Mouse (Mus musculus) hindbrain, embryonic 13.5 days (tissue): Measurements from ENCODE around the gene 1700014D04Rik. TPM values are rescaled to one million over a fixed set of nuclear protein-coding genes. Genes with fewer than 3 reads are reported as not detected.
"Not testable (repeated sequence)": the region's sequence is repeated elsewhere in the genome, so short reads cannot be mapped to it uniquely, and the experiment has no call there.

Experiments used
- ATAC-seq: fragments of 200-750 bp; cut with Nextera tagmentation; 2 replicates; pipeline ENCODE4 v1.8.0; 2017; ENCODE audit warnings: moderate TSS enrichment; ENCODE audit not compliant: low FRiP score
- H3K27ac ChIP-seq: fragments of 300-500 bp; sonication (generic); 2 replicates; pipeline ENCODE4 v1.5.1; 2015; ENCODE audit warnings: inconsistent platforms, mild to moderate bottlenecking, moderate library complexity
- H3K27me3 ChIP-seq: fragments of 300-500 bp; sonication (generic); 2 replicates; pipeline ENCODE4 v1.6.1; 2015; ENCODE audit warnings: mild to moderate bottlenecking, inconsistent platforms
- H3K36me3 ChIP-seq: fragments of 300-500 bp; sonication (generic); 2 replicates; pipeline ENCODE4 v1.6.1; 2015; ENCODE audit warnings: mild to moderate bottlenecking, inconsistent platforms
- H3K4me1 ChIP-seq: fragments of 300-500 bp; sonication (generic); replicated peaks from 2 replicates; pipeline ENCODE4 v1.6.1; 2015; ENCODE audit warnings: inconsistent platforms
- H3K4me2 ChIP-seq: fragments of 300-500 bp; sonication (generic); 2 replicates; pipeline ENCODE4 v1.6.1; 2015; ENCODE audit warnings: inconsistent platforms, mild to moderate bottlenecking, moderate library complexity
- H3K4me3 ChIP-seq: fragments of 300-500 bp; sonication (generic); 2 replicates; pipeline ENCODE4 v1.5.1; 2015; ENCODE audit warnings: mild to moderate bottlenecking, inconsistent platforms
- H3K9ac ChIP-seq: fragments of 300-500 bp; sonication (generic); 2 replicates; pipeline ENCODE4 v1.6.1; 2015; ENCODE audit warnings: mild to moderate bottlenecking, inconsistent platforms
- H3K9me3 ChIP-seq: fragments of 300-500 bp; sonication (generic); 2 replicates; pipeline ENCODE4 v1.6.1; 2016; ENCODE audit warnings: inconsistent platforms
- WGBS: fragments of 180-500 bp; shearing (Covaris S2); methylation state at CpG from one replicate; pipeline ENCODE4 v1.1.7; 2015; 5-methylcytosine and 5-hydroxymethylcytosine counted together
- polyA plus RNA-seq: library from polyadenylated mRNA; unstranded; fragments of >200 nt; fragmentation: Nextera tagmentation; extraction: Ambion mirVana; gene quantifications from 2 replicates; pipeline ENCODE4 v1.2.1, GENCODE M21; 2015

Gene 1700014D04Rik
- polyA plus RNA-seq, 1 experiment from 2014 or later: not detected

- 78% methylated on average over 11 of the region's 11 CpGs for WGBS
- Histone ChIP-seq H3K4me2 (peak overlapping the region; percentile 80), H3K4me3 (no peak overlapping the region), H3K27ac (peak overlapping the region; percentile 30), H3K27me3 (no peaks in the 10 kb centered on the region), H3K9me3 (no peaks in the 10 kb centered on the region), H3K36me3 (peaks cover 18% of the 10 kb centered on the region), H3K4me1 (peaks cover 49% of the 10 kb centered on the region), H3K9ac (peak overlapping the region; percentile 51)
- no peak for ATAC-seq
Observed at GRCm38 (mm10) chr13:59766786-59767515, 20.4 kb upstream of the 1700014D04Rik start.

GRCm38 (mm10) chr13:59762791-59763190 is 16.2 kb upstream of the 1700014D04Rik start:
- Histone ChIP-seq H3K4me3 (no peak overlapping the region), H3K4me2 (no peak overlapping the region), H3K27ac (no peak overlapping the region), H3K4me1 (peaks cover 24% of the 10 kb centered on the region), H3K9ac (no peak overlapping the region), H3K36me3 (peaks cover 47% of the 10 kb centered on the region), H3K27me3 (no peaks in the 10 kb centered on the region), H3K9me3 (no peaks in the 10 kb centered on the region)
- no peak for ATAC-seq
- 96% methylated on average over 7 of the region's 7 CpGs for WGBS

DNA sequence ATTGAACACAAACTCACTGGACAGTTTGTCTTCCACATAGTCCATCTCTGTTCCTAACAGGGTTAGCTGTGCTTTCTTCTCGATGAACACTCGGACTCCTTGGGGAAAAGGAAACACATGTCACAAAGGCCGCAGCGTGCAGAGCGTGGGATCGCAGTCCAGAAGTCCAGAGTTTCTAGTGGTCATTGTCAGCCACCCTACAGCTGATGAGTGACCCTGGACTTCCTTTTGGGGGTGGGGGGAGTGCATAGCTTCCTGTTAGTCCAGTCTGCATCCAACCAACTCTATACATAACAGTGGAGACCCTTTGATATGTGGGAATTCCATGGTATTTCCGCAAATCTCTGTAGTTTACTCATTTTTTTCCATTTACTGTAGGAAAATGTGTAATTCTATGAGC is 10.4 kb upstream of the 1700014D04Rik start:
- peaks cover 59% of the 10 kb centered on the region for H3K36me3 ChIP-seq
- H3K4me2 ChIP-seq: no peak overlapping the region
- H3K9me3 ChIP-seq: no peaks in the 10 kb centered on the region
- 98% methylated on average over 7 of the region's 7 CpGs for WGBS
- H3K4me1 ChIP-seq: no peaks in the 10 kb centered on the region
- no peak overlapping the region for H3K27ac ChIP-seq
- ATAC-seq: no peak
- H3K4me3 ChIP-seq: no peak overlapping the region
- H3K27me3 ChIP-seq: no peaks in the 10 kb centered on the region
- no peak overlapping the region for H3K9ac ChIP-seq

GRCm38 (mm10) chr13:59750310-59750709 is 3.8 kb upstream of the 1700014D04Rik start:
- no peaks in the 10 kb centered on the region for H3K27me3 ChIP-seq
- peaks cover 11% of the 10 kb centered on the region for H3K36me3 ChIP-seq
- ATAC-seq: no peak
- H3K27ac ChIP-seq: no peak overlapping the region
- H3K9ac ChIP-seq: no peak overlapping the region
- H3K4me3 ChIP-seq: no peak overlapping the region
- H3K4me1 ChIP-seq: no peaks in the 10 kb centered on the region
- WGBS: 86% methylated on average over 12 of the region's 12 CpGs
- no peaks in the 10 kb centered on the region for H3K9me3 ChIP-seq
- no peak overlapping the region for H3K4me2 ChIP-seq

DNA sequence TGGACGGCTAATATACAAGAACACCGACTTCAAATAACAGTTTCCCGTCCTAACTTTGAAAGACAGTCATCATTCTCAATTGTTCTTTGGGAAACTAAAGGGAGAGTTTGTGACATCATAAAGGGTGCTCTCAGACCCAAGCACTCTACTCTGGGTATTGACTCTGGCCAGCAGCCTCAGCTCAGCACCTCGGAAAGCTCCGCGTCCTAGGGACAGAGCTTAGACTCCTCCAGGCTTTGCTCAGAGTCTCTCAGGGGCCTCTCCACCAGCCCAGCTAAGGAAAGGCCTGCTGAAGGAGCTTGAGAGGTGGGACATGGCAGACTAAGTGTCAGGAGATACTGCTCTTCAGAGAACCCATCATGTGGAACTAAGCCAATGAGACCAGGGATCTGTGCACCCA is 388 bp downstream of the 1700014D04Rik start:
- ATAC-seq: no peak
- Histone ChIP-seq H3K9ac (no peak overlapping the region), H3K27ac (no peak overlapping the region), H3K4me1 (no peaks in the 10 kb centered on the region), H3K4me3 (no peak overlapping the region), H3K4me2 (no peak overlapping the region), H3K27me3 (no peaks in the 10 kb centered on the region), H3K9me3 (no peaks in the 10 kb centered on the region), H3K36me3 (no peaks in the 10 kb centered on the region)
- WGBS: 81% methylated on average over 6 of the region's 6 CpGs

DNA sequence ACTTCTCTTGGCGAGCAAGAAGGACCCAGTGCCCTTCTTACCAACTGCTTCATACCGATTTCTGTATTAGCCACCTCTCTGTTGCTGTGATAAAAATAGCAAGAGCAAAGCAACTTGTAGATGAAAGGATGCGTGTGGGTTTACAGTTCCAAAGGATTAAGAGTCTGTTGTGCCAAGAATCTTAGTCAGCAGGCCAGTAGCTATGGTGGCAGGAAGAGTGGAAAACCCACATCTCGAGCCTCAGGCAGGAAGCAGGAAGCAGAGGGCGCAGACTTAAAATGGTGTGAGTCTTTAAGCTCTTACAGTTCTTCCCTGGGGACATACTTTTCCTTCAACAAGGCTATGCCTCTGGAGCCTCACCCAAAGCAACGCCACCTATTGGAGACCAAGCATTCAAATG is 1.1 kb downstream of the 1700014D04Rik start:
- Histone ChIP-seq H3K27me3 (no peaks in the 10 kb centered on the region), H3K36me3 (no peaks in the 10 kb centered on the region), H3K4me1 (no peaks in the 10 kb centered on the region), H3K4me3 (no peak overlapping the region), H3K27ac (no peak overlapping the region), H3K9me3 (no peaks in the 10 kb centered on the region), H3K4me2 (no peak overlapping the region), H3K9ac (no peak overlapping the region)
- WGBS: 93% methylated on average over 6 of the region's 6 CpGs
- no peak for ATAC-seq

DNA sequence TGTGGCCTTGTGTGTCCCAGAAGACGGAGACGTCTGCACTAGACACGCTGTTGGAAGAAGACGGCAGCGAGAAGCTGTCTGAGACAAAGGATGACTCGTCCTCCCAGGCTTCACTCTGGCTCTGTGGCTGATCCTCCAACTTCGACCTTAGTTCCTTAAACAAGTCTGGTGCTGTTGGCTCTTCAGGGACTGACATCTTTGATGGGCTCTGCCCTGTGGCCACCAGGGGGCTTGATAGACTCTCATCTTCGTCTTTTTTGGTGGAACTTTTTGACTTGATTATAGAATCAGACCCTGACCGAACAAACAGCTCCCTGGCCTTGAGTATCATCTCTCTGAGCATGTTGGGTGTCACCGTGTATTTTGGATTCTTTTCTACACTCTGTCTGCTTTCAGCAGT is 4.9 kb downstream of the 1700014D04Rik start:
- H3K9ac ChIP-seq: no peak overlapping the region
- H3K27me3 ChIP-seq: no peaks in the 10 kb centered on the region
- no peaks in the 10 kb centered on the region for H3K9me3 ChIP-seq
- H3K27ac ChIP-seq: no peak overlapping the region
- no peaks in the 10 kb centered on the region for H3K36me3 ChIP-seq
- no peak for ATAC-seq
- no peaks in the 10 kb centered on the region for H3K4me1 ChIP-seq
- WGBS: 85% methylated on average over 10 of the region's 10 CpGs
- H3K4me2 ChIP-seq: no peak overlapping the region
- no peak overlapping the region for H3K4me3 ChIP-seq

- no peaks in the 10 kb centered on the region for H3K9me3 ChIP-seq
- H3K27me3 ChIP-seq: no peaks in the 10 kb centered on the region
- H3K27ac ChIP-seq: no peak overlapping the region
- WGBS: 89% methylated on average over 11 of the region's 11 CpGs
- no peaks in the 10 kb centered on the region for H3K36me3 ChIP-seq
- H3K4me2 ChIP-seq: no peak overlapping the region
- ATAC-seq: no peak
- H3K4me3 ChIP-seq: no peak overlapping the region
- H3K9ac ChIP-seq: no peak overlapping the region
- H3K4me1 ChIP-seq: no peaks in the 10 kb centered on the region
Observed at GRCm38 (mm10) chr13:59741096-59741495, 5.5 kb downstream of the 1700014D04Rik start.

- Histone ChIP-seq H3K4me3 (no peak overlapping the region), H3K27me3 (no peaks in the 10 kb centered on the region), H3K9me3 (no peaks in the 10 kb centered on the region), H3K4me1 (no peaks in the 10 kb centered on the region), H3K4me2 (no peak overlapping the region), H3K27ac (no peak overlapping the region), H3K36me3 (no peaks in the 10 kb centered on the region), H3K9ac (no peak overlapping the region)
- no peak for ATAC-seq
- WGBS: 95% methylated on average over 4 of the region's 4 CpGs
Observed at GRCm38 (mm10) chr13:59739397-59739796, 7.2 kb downstream of the 1700014D04Rik start.

- no peak overlapping the region for H3K27ac ChIP-seq
Observed at GRCm38 (mm10) chr13:59738455-59738854, 8.1 kb downstream of the 1700014D04Rik start.

DNA sequence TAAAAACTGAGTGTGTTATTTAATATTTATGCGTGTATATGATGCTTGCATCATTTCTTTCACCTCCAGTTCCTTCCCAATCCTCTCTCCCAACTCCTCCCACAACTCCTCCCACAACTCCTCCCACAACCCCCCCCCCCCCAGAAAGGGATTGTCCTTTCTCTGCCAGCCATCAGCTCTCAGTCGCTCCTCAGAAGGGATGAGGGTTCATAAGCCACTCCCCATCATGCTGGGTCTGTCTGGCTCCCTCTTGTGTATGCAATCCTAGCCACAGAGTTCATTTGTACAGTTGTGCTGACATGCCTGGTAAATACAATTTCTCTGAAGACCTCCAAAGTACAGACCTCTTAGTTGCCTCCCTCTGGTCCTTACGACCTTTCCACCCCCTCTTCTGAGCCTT is 11.4 kb downstream of the 1700014D04Rik start:
- no peaks in the 10 kb centered on the region for H3K4me1 ChIP-seq
- ATAC-seq: no peak
- 31% methylated on average over 3 of the region's 3 CpGs for WGBS
- H3K27me3 ChIP-seq: no peaks in the 10 kb centered on the region
- no peak overlapping the region for H3K4me2 ChIP-seq
- H3K4me3 ChIP-seq: no peak overlapping the region
- H3K9me3 ChIP-seq: no peaks in the 10 kb centered on the region
- no peaks in the 10 kb centered on the region for H3K36me3 ChIP-seq
- no peak overlapping the region for H3K27ac ChIP-seq
- H3K9ac ChIP-seq: no peak overlapping the region

More at GRCm38 (mm10) chr13:59738455-59738854, 8.1 kb downstream of the 1700014D04Rik start:
- Histone ChIP-seq H3K36me3 (no peaks in the 10 kb centered on the region), H3K9ac (no peak overlapping the region), H3K4me1 (no peaks in the 10 kb centered on the region), H3K4me2 (no peak overlapping the region), H3K4me3 (no peak overlapping the region), H3K27me3 (no peaks in the 10 kb centered on the region), H3K9me3 (no peaks in the 10 kb centered on the region)
- ATAC-seq: no peak
- WGBS: 92% methylated on average over 2 of the region's 2 CpGs

DNA sequence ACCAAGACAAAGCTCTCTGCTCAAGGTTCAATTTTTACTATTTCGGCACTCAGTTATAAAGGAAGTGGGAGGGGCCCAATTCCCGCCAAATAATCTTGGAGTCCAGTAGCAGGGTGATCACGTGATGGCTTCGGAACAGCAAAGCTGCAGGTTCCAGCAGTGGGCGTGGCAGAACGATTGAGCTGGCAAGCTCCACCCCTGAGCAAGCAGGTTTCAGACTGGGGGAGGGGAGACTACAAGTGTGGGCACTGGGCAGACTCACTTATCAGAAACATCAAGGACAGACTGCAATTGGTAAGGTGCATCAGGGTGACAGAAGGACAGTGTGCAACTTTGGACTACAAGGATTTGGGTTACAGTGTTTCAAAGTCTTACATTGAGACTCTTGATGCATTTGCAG is 12.2 kb downstream of the 1700014D04Rik start:
- not testable (repeated sequence) for H3K36me3 ChIP-seq, H3K9ac ChIP-seq, H3K27me3 ChIP-seq, H3K4me2 ChIP-seq, H3K27ac ChIP-seq, H3K4me3 ChIP-seq, ATAC-seq, H3K4me1 ChIP-seq, H3K9me3 ChIP-seq
- WGBS: 41% methylated on average over 6 of the region's 6 CpGs

GRCm38 (mm10) chr13:59733936-59734335 is 12.6 kb downstream of the 1700014D04Rik start:
- no peak overlapping the region for H3K4me2 ChIP-seq
- no peak for ATAC-seq

More at GRCm38 (mm10) chr13:59733936-59734335, 12.6 kb downstream of the 1700014D04Rik start:
- Histone ChIP-seq H3K36me3 (no peaks in the 10 kb centered on the region), H3K9me3 (no peaks in the 10 kb centered on the region), H3K27me3 (no peaks in the 10 kb centered on the region), H3K4me3 (no peak overlapping the region), H3K27ac (no peak overlapping the region), H3K4me1 (no peaks in the 10 kb centered on the region), H3K9ac (no peak overlapping the region)
- WGBS: 80% methylated on average over 4 of the region's 4 CpGs
